Mouse (Mus musculus) embryonic fibroblast, embryonic 13.5 days (primary cell): Measurements from ENCODE around the gene Slc9a3. TPM values are rescaled to one million over a fixed set of nuclear protein-coding genes. Genes with fewer than 3 reads are reported as not detected.
A peak's percentile ranks its signal among the peaks of the same experiment; 100 is the strongest.

Experiments
- H3K27ac ChIP-seq: 2 replicates; pipeline ENCODE4 v1.5.1; 2012; ENCODE audit warnings: low read length, control low read depth, inconsistent platforms; ENCODE audit not compliant: insufficient read depth
- H3K4me1 ChIP-seq: 2 replicates; pipeline ENCODE4 v1.6.1; 2011; ENCODE audit warnings: low read length; ENCODE audit not compliant: control insufficient read depth, insufficient read depth
- H3K4me3 ChIP-seq: 2 replicates; pipeline ENCODE4 v1.5.1; 2011; ENCODE audit warnings: mild to moderate bottlenecking, control low read depth, low read length; ENCODE audit not compliant: insufficient read depth
- CTCF ChIP-seq: IDR thresholded peaks from 2 replicates; pipeline ENCODE4 v1.5.1; 2011; ENCODE audit warnings: mild to moderate bottlenecking, control low read depth, low read length, moderate library complexity, borderline replicate concordance; ENCODE audit not compliant: insufficient read depth
- POLR2A ChIP-seq: IDR thresholded peaks from 2 replicates; pipeline ENCODE4 v1.6.1; 2011; ENCODE audit warnings: low read depth, mild to moderate bottlenecking, control low read depth, low read length, moderate library complexity
- polyA plus RNA-seq: library from polyadenylated mRNA; stranded (reverse); fragments of >200 nt; gene quantifications from 2 replicates; pipeline ENCODE4 v1.2.4, GENCODE M21; 2011; ENCODE audit warnings: low read depth; ENCODE audit not compliant: missing spikeins, insufficient read length

The Slc9a3 gene
- polyA plus RNA-seq, 1 experiment, result not detected

- TF ChIP-seq POLR2A, result no peak
- TF ChIP-seq CTCF, result no peak
- H3K4me3 ChIP-seq, result no peak overlapping the region
- H3K27ac ChIP-seq, result no peak overlapping the region
- no peaks in the 10 kb centered on the region for H3K4me1 ChIP-seq
Measured at GRCm38 (mm10) chr13:74143282-74143681, 22.0 kb downstream of the Slc9a3 start.

- H3K27ac ChIP-seq, result no peak overlapping the region
- TF ChIP-seq POLR2A, result no peak
- TF ChIP-seq CTCF, result no peak
- H3K4me1 ChIP-seq, result no peaks in the 10 kb centered on the region
- H3K4me3 ChIP-seq, result no peak overlapping the region
Measured at GRCm38 (mm10) chr13:74144120-74144884, 23.0 kb downstream of the Slc9a3 start.

- H3K4me1 ChIP-seq, result no peaks in the 10 kb centered on the region
- no peak overlapping the region for H3K27ac ChIP-seq
- no peak for TF ChIP-seq POLR2A
- TF ChIP-seq CTCF, result no peak
- no peak overlapping the region for H3K4me3 ChIP-seq
Measured at GRCm38 (mm10) chr13:74145983-74146622, 24.8 kb downstream of the Slc9a3 start.

GRCm38 (mm10) chr13:74147327-74147726 lies 26.1 kb downstream of the Slc9a3 start:
- TF ChIP-seq POLR2A, result no peak
- no peak for TF ChIP-seq CTCF
- Histone ChIP-seq H3K4me1 (no peaks in the 10 kb centered on the region), H3K4me3 (no peak overlapping the region), H3K27ac (no peak overlapping the region)

GRCm38 (mm10) chr13:74166348-74167056 lies 45.2 kb downstream of the Slc9a3 start:
- Histone ChIP-seq H3K4me1 (peaks cover 8% of the 10 kb centered on the region), H3K27ac (0 out of 2 replicates have a peak overlapping the region, but pooled peaks have one; percentile 32), H3K4me3 (no peak overlapping the region)
- TF ChIP-seq CTCF (no peak), POLR2A (no peak)

- Histone ChIP-seq H3K27ac (peak overlapping the region; percentile 32; the same call in 1 of the 2 replicates), H3K4me3 (no peak overlapping the region)
Measured at GRCm38 (mm10) chr13:74167057-74167413, 45.8 kb downstream of the Slc9a3 start.

GRCm38 (mm10) chr13:74167492-74167891 lies 46.2 kb downstream of the Slc9a3 start:
- Histone ChIP-seq H3K4me3 (no peak overlapping the region), H3K27ac (peak overlapping the region; percentile 63), H3K4me1 (peaks cover 8% of the 10 kb centered on the region)
- TF ChIP-seq POLR2A (no peak), CTCF (no peak)

More at GRCm38 (mm10) chr13:74167057-74167413, 45.8 kb downstream of the Slc9a3 start:
- TF ChIP-seq POLR2A (no peak), CTCF (no peak)
- peaks cover 8% of the 10 kb centered on the region for H3K4me1 ChIP-seq

GRCm38 (mm10) chr13:74169446-74170164 lies 48.3 kb downstream of the Slc9a3 start:
- Histone ChIP-seq H3K4me1 (peaks cover 8% of the 10 kb centered on the region), H3K27ac (no peak overlapping the region), H3K4me3 (no peak overlapping the region)
- TF ChIP-seq POLR2A (no peak), CTCF (no peak)

- TF ChIP-seq POLR2A, result no peak
- TF ChIP-seq CTCF, result no peak
- no peak overlapping the region for H3K27ac ChIP-seq
- no peak overlapping the region for H3K4me3 ChIP-seq
- peaks cover 8% of the 10 kb centered on the region for H3K4me1 ChIP-seq
Measured at GRCm38 (mm10) chr13:74172036-74172435, 50.8 kb downstream of the Slc9a3 start.
